Mouse (Mus musculus) c-Kit-negative CD71-positive TER-119-positive erythroid progenitor cells, embryonic 14.5 days (primary cell): ENCODE data around the gene Sgsm1.
A peak's percentile ranks its signal among the peaks of the same experiment; 100 is the strongest.

ENCODE experiments used
- DNase-seq: peaks from one replicate; pipeline ENCODE4 v3.0.0-alpha.2; 2013; ENCODE audit warnings: low read depth, low spot score

Gene Sgsm1

DNA sequence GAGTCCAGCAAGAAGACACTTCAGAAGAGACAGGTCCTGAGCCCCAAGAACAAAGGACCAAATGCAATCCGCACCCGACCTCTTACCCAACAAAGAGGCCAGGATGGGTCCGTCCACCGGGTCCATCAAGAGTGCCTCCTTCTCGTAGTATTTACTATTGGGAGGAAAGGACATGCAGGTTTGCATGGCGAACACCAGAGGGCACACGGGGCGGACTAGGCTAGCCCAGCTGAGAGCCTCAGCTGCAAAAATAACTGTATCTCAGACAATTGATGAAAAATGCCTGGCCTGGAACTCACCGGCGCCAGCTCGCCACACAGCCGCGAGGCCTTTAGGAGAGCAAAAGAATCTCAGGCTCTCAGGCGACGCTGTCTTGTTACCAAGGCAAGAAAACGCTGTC, 25.0 kb downstream of the Sgsm1 start:
- no peak for DNase-seq

DNA sequence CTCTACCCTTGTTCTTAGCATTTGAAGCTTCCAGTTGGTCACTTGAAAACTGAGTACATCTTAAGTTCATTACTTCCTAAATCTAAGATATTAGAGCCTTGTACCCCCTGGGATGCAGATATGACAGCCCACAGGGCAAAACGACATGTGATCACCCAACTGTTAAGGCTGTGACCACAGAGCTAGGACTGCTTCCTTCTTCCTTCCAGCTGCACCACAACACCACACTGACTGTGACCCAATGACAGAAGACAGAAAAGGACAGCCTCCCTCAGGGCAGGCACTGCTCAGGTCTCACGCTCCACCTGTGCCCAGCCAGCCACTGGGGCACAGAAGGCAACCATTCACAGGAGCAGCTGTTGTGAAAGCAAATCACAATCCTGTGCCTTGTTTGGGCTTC, 26.9 kb downstream of the Sgsm1 start:
- DNase-seq, result no peak

DNA sequence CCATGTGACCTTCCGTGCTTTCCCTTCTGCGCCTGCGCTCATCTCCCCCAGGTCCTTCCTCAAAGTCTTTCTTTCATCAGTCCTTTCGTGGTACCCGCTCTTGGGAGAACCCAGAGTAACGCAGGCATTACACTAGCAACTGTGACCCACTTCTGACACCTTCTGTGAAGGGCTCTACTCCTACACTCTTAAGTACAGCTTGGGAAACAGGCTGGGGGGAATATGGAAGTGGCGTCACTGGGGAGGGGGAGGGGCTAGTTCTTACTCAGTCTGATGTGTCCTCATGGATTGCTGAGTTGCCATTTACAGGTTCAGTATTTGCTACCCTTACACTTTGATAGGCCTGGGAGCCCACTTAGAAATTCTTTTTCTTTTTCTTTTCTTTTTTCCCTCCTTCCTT, 29.0 kb downstream of the Sgsm1 start:
- DNase-seq, result no peak

GRCm38 (mm10) chr5:113280138-113280856, 30.3 kb downstream of the Sgsm1 start:
- DNase-seq, result no peak

- no peak for DNase-seq
Observed at GRCm38 (mm10) chr5:113275839-113276238, 34.7 kb downstream of the Sgsm1 start.

DNA sequence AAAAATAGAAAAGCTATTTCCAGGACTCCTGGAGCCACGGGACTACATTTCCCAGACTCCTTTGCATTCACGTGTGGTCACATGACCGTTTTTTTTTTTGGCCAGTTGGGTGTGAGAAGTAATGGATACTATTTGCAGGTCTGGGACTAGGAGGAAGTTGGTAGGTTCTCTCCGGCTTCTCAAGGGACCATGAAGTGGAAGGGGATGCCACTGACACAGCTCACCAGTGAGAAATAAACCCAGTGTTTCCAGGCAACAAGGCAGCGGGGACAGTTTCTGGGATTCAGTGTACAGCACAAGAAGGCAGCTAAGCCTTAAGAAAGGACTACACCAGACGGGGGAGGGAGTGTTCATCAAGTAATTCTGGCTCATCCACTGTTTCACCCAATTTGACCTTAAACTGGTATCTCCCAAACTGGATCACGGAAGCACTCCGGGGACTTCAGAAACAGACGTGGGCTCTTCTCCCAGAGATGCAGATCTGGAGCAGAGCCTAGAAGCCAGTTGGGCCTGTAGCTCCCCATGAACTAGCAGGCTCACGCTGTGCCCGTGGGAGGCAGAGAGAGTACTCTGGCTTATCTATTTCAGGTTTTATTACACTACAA, 39.3 kb downstream of the Sgsm1 start:
- DNase-seq, result no peak

DNA sequence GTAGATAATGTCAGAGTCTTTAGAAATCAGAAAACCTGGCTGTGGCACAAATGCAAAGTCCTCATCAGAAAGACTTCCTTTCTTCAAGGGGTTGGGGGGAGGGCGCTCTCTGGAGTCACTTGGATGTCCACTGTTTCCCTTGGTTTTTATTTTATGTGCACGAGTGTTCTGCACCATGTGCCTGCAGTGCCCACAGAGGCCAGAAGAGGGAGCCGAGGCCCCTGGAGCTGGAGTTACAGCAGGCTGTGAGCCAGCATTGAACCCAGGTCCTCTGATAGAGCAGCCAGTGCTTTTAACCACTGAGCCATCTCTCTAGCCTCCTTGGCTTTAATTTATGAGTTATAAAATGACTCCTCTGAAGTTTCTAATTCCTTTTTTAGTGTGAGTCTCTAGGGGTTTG, 40.5 kb downstream of the Sgsm1 start:
- no peak for DNase-seq

DNA sequence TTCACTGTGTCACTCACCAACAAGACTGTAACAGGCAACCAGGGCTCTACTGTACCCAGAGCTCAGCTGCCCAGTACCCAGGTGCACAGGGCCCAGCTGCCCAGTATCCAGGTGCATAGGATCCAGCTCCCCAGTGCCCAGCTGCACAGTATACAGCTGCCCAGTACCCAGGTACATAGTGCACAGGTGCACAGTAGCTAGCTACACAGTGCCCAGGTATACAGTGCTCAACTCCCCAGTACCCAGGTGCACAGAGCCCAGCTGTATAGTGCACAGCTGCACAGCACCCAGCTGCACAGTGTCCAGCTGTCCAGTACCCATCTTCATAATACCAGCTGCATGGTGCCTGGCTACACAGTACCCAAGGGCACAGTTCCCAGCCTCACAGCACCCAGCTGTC, 42.3 kb downstream of the Sgsm1 start:
- no peak for DNase-seq

- DNase-seq, result no peak
Observed at GRCm38 (mm10) chr5:113265637-113266036, 44.9 kb downstream of the Sgsm1 start.

DNA sequence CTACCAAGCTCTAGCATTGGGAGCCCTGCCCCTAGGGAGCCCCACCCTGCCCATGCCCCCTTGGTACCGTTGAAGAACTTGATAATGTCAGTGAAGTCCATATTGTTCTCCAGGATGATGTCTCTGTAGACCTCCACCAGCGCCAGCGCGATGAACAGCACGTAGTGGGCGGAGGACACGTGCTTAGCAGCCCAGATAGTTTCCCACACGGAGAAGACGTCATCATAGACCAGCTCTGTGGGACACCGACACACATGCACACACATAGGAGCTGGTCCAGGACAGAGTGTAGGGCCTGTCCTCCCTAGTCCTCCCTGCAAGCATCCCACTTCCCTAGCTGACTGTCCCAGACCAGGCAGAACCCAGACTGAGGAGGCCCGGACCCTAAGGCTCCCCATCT, 59.8 kb downstream of the Sgsm1 start:
- DNase-seq, result no peak

- DNase-seq, result no peak
Observed at GRCm38 (mm10) chr5:113249263-113249930, 61.2 kb downstream of the Sgsm1 start.

- no peak for DNase-seq
Observed at GRCm38 (mm10) chr5:113230196-113230595, 80.4 kb downstream of the Sgsm1 start.

DNA sequence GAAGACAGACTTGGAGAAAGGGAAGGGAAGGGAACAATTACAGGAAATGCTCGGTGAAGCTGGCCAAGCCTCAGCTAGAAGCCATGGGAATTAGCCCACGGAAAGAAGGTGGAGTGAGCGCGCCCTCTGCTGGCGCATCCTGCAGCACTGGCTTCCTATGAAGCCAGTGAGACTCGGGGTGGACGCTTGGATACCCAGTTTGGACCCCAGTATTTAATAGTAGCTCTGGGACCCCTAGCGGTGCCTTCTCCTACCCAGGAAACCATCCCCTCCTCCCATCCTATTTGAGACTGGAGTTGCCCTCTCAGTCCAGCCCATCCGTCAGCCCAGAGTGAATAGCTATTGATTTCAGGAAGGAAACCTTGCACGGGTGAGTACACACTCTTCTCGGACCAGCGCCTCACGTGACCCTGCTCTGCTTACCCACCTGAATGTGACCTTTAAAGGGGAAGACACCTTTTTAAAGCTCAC, 83.9 kb downstream of the Sgsm1 start, which contains the start of gene Tmem211:
Gene Tmem211, plus strand, starts transcription at position 278 of the 471 bp plus-strand sequence.
- DNase-seq, result no peak

GRCm38 (mm10) chr5:113225686-113226435, 84.7 kb downstream of the Sgsm1 start:
- no peak for DNase-seq

DNA sequence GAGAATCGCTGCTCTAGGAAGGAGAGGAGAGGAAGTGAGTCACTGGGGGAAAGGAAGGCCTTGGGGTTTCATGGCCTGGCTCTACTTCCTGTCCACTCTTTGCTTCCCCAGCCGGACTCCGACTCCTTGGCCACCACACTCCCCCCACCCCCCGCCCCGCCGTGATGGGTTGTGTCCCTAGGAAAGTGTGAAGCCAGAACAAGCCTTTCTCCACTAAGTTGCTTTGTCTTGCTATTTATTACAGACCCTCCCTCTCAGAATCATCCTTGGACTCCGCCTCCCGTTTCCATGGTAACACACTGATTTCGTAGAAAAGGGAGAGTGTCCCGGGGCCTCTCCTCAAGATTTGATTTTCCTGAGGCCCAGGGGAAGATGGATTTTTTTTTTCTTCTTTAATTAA, 85.3 kb downstream of the Sgsm1 start:
- no peak for DNase-seq

- DNase-seq, result no peak
Observed at GRCm38 (mm10) chr5:113223888-113224287, 86.7 kb downstream of the Sgsm1 start.

DNA sequence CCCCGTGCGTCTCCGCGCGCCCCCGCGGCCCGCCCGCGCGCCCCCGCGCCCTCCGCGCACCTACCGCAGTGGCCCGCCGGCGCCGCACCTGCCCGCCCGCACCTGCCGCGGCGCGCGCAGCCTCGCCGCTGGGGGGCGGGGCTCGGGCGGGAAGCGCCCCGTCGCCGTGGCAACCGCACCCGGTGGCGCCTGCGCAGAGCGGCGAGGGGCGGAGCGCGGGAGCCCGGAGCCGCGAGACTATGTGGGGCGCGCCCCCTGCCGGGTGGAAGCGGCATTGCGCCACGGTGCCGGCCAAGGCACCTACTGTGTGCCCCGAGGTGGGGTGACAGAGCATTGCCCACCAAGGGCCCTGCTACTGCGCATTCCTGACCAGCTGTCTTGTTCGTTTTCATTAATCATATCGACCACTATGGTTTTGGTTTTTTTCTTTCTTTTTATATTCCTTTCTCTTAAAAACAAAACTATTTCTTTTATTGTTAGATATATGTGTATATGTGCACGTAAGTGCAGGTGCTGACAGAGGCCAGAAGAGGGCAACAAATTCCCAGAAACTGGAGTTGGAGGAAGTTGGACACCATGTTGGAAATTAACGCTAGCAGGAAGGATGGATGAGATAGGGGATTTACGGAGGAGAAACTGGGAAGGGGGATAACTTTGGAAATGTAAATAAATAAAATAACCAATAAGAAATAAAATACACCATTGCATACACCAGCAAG, 89.3 kb downstream of the Sgsm1 start, which contains the start of gene 2900026A02Rik:
Gene 2900026A02Rik, minus strand, starts transcription at position 90 of the 719 bp plus-strand sequence.
- DNase-seq, result peak; percentile 4

DNA sequence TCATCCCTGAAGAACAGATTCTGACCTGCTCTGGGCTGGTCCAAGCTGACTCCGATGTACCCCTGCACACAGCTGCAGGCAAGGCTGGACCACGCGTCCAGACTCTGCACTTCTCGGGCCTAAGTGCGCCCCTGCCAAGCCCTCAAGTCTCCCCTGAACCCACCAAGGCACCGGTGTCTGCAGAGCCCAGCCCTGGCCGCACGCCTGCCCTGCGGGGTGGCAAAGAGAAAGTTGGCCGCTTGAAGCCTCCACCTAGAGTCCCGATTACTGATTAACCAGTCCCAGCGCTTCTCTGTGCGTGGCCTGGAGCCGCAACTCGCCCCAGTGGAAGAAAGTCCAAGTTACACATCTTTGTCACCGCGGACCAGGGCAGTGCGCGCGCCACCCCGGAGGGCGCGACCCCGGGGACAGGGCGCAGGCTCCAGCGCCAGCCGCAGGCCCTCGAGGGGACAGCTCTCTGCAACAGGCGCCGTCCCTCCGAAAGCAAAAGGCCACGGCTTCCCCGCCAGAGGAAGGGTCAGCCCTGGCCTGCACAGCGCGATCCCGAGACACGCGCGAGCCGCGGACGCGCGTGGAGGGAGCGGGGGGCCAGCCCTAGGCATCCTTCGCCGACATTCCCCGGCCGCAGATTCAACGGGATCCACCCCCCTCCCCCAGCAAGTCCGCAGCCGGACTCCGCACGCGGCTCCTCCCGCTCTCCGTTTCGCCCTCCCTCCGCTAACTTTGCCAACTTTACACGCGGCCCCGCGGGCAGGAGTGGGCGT, 90.0 kb downstream of the Sgsm1 start:
- DNase-seq, result no peak

GRCm38 (mm10) chr5:113219876-113220275, 90.7 kb downstream of the Sgsm1 start:
- DNase-seq, result no peak

DNA sequence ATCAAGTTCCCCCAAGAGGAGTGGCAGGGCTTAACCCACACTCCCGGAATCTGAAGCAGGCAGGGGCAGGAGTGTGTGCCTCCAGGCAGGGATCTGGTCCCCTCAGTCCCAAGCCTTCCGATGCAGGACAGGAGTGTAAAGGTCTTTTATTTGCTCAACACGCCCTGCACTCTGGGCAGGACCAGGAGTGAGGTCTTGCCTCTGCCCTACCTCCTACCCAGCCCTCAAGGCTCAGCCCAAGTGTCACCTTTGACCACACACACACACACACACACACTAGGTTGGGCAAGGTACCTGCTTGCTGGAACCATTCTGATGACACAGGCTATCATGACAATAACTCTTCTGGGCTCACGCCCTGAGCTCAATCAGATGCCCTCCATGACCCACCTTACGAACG, 91.1 kb downstream of the Sgsm1 start:
- DNase-seq, result no peak
